Mouse (Mus musculus): ENCODE results near the gene Bcl11b.

DNA sequence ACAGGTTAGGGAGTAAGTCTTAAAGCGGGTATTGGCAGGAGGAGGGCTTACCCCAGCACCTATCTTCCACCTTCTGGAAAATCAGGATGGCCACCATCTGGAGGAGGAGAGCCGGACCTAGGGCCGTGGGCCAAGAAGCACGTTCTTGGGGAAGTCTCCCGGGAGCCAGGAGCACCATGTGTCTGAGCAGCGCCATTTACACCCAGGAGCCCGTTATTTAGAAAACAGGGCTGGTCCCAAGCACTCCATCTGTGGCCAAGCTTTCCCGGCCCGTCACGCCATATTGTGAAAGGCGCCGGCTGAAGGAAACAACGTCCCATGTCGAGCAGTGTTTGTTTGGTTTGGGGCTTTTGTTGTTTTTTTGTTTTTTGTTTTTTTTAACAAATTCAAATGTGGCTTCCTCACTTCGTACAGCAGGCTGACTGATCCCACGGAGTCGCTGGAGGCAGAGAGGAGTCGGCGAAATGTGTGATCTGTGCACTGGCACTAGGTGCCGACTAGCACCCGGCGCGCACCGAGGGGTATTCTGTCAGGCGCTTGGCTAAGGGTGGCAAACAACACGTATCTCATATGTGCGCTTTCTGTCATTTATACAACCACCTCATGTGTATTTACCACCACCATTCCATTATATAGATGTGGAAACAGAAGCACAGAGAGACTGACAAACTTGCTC lies 128.8 kb downstream of the Bcl11b start:
- TF ChIP-seq CTCF (IDR thresholded peaks at IDR 0.05; ENCODE audit: extremely low read depth, insufficient read depth, low read length) (no peak), POLR2A (IDR thresholded peaks at IDR 0.05; ENCODE audit: extremely low read depth, insufficient read depth, low read length) (no peak)
